Mouse (Mus musculus) CD8-positive naive resting alpha-beta T cell, adult 57 days (primary cell): ENCODE results near the gene Vps25. TPM values are rescaled to one million over a fixed set of nuclear protein-coding genes. Genes with fewer than 3 reads are reported as not detected.

Experiments used
- total RNA-seq: library from RNA; stranded (reverse); gene quantifications from one replicate; pipeline ENCODE4 v1.2.4, GENCODE M21; 2023

The Vps25 gene
- 71.7 TPM for total RNA-seq

DNA sequence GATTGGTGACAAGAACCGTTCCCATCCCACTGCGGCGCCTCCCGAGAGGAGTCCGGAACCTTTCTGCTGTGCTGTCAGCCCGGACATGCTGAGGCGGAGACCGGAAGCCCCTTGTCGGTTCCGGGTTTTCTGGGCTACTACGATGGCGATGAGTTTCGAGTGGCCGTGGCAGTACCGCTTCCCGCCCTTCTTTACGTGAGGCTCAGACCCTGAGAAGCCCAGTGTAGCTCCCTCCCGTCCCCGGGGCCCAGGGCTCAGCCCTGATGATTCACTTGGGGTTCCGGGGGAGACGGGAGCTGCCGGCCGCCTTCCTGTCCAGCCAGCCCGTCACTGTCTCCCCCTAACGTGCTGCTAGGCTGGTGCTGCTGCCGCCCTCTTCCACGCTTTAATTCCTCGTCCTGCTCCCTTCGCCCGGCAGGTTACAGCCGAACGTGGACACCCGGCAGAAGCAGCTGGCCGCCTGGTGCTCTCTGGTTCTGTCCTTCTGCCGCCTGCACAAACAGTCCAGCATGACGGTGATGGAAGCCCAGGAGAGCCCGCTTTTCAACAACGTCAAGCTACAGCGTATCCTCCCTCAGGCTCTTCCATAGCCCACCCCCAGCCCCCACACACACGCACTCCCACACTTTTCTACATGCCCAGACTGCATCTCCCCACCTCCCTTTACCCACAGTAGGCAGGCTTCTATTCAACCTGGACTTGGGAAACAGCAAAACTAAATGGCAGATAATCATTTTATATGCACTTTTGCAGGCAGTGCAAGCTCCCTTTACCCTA, at the start of gene Vps25:
Gene Vps25 (plus strand): TSS at position 95 of the 777 bp plus-strand sequence.

DNA sequence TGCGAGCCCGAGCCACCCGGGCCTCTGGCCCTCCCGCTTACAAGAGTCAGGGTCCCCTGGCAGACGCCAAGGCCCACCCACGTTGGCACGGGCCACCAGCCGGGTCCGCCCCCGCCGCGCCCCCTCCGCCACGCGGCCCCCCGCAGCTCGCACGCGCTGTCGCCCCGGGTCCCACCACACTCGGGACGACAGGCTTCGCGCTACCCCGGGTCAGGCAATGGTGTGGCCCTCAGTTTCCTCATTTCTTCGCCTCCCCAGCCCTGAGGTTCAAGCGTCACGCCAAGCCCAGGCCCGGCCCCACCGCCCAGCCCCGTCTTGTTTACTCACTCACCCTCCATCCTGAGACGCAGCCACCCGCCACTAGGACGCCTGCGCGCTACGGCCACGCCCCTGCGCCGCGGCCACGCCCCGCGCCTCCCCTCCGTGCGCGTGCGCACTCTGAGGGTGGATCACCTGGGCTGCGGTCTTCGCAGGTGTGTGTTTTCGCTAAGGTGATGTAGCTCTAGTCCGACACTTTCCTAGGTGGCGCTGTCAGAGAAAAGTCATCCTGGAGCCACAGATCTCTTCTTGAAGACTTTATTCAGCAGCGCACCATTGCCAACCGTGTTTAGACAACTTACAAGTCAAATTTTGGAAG, 27.3 kb upstream of the Vps25 start, which contains the start of gene Ezh1:
Gene Ezh1 (minus strand): TSS at position 399 of the 637 bp plus-strand sequence.

DNA sequence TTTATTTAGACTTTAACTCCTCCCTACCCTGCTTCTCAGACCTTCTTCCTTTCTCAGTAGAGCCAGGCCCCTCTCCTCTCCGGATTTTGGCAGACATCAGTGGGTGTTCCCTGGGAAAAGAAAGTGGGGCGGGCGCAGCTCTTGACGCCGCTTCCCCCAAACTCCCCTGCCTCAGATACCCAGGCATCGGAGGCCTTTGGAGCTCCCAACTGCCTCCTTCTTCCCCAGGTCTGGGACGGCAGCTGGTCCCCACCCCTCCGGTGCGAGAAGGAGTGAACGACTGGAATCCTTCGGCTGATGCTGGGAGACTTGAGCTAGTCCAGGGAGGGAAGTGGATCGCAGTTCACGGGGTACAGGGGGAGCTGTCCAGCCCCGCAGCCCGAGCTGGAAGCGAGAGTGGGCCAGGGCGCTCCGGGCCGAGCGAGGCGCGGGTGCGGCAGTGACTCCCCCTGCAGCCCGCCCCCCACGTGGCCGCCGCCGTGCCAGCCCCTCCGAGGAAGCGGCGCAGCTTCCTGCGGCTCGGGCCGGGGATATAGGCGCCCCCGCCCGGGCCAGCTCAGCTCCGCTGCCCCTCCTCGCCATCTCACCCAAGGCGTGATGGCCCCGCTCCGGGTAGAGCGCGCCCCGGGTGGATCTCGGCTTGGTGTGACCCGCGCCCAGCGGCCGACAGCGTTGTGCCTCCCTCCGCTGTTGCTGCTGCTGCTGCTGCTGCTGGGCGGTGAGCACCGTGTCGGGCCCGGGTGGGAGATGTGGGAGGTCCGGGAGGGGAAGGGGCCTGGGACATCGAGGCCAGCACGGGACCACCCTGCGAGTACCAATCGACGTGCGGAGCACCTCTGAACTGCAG, 7.4 kb upstream of the Vps25 start, which contains the start of gene Ramp2:
Gene Ramp2 (plus strand): TSS at position 174 of the 847 bp plus-strand sequence.

DNA sequence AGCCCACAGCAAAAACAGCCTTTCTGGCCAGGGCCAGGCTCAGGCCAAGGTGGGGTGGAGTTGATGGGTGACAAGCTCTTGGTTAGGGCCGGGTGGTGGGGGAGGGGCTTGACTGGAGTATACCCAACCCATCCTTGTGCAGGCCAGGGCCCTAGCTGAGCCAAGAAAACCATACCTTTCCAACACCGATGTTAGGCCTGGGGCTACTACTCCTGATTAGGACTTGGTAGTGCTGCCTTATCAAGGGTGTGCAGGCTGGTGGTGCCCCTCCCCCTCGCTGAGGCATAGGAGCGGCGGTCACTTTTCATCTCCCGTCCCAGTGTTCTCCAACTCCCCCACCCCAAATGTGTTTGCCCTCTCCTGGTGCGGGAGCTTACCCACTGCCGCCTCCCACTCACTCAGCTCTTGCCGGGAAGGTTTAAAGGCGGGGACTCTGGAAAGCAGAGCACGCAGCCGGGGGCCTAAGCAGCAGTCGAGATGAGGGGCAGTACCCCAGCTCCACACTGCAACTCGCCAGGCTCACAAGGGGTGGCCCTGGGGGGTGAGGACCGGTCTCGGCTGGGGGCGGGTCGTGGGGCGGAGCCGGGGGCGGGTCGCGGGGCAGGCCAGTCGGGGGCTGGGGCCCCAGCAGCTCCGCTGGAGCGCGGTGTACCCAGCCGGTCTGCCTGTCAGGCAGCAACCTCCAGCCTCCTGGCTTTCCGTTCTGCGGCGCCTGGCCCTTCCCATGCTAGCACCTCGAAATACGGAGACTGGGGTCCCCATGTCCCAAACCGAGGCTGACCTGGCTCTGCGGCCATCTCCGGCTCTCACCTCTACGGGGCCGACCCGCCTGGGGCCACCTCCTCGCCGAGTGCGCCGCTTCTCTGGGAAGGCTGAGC, 6.7 kb downstream of the Vps25 start, which contains the start of gene Wnk4:
Gene Wnk4 (plus strand): TSS at position 620 of the 878 bp plus-strand sequence.

DNA sequence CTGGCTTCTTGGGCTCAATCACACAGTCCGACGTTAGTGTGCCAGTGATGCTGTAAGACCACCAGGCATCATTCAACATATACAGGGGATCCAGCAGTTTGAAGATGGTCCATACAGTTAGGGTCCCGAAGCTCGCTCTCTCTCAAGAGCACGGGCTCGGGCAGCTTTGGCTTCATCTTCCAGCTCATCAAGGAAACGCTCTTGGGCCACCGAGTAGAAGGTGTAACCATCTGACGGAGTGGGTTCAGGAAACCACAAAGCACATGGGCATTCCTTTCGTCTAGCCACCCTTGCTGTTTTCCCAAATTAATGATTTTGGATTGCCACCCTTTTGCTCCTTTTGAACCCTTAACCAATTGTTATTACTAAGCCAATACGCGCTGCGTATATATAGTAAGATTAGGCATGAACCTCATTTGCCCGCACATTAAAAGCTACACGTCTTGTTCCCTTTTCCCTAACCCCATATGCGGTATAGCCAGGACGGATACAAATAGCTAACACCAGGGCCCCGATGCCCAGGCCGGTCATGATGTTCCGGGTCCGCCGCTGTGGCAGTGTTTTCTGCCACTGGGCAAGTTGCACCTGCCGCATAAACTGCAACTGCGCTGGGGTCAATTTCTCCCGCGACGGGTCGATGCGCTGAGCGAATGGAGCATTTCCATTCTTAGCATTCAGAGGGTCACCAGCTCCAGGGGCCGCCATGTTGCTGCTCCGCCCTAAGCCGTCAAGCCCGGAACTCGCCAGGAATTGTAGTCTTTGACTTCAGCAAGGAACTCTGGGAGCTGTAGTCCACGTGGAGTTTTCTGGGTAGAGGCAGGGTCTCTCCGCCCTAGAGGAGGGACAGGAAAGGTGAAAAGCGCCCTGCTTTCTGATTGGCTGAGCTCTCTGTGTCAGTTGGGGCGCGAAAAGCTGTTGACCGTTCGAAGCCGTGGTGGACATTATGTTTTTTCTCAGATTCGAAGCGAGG, 25.0 kb downstream of the Vps25 start, which contains the start of the genes Cntd1 and Coa3:
Gene Cntd1 (plus strand): TSS at position 790 of the 970 bp plus-strand sequence.
Gene Coa3 (minus strand): TSS at position 892 of the 970 bp plus-strand sequence.

DNA sequence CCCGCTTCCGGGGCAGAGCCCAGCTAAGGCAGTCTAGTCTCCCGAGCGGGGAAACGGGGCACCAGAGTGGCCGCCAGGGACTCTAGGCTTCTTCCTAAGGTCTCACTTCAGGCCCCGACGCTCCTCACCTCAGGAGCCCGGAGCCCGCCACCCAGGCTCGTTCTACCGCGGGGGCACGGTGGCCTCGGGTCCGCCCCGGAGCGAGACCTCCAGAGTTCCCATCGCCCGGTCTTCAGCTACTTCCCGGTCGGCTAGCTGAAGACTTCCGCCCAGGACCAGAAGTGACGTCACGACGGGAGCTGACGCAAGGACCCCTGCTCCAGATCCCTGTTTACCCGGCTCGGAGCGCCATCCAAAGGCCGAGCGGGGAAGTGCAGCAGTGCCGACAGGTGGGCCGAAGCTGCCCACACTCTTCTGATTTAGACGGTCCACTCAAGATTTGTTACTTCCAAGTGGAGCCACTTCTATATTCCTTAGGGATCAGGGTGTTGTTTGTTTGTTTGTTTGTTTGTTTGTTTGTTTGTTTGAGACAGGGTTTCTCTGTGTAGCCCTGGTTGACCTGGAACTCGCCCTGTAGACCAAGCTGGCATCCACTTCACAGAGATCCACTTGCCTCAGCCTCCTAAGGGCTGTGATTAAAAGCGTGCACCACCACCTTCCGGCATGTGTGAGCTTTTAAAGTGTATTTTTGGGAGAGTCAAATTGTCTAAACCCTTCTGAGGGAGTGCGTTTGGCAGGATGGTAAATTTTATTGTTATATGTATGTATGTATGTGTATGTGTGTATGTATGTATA, 48.7 kb downstream of the Vps25 start, which contains the start of gene Becn1:
Gene Becn1 (minus strand): TSS at position 283 of the 795 bp plus-strand sequence.

Other genes starting within 250 kb of the Vps25 start
- gene Atp6v0a1, start 244.3 kb upstream of the Vps25 start, total RNA-seq: 8.4 TPM
- gene Naglu, start 183.7 kb upstream of the Vps25 start, total RNA-seq: 10.8 TPM
- gene Hsd17b1, start 175.3 kb upstream of the Vps25 start, total RNA-seq: 1.3 TPM
- 12.5 TPM for gene Coasy, start 171.1 kb upstream of the Vps25 start, total RNA-seq
- 43.0 TPM for gene Mlx, start 166.4 kb upstream of the Vps25 start, total RNA-seq
- gene Psmc3ip, start 158.3 kb upstream of the Vps25 start, total RNA-seq: 3.8 TPM
- 78.7 TPM for gene Retreg3, start 133.8 kb upstream of the Vps25 start, total RNA-seq
- 14.5 TPM for gene Tubg1, start 133.8 kb upstream of the Vps25 start, total RNA-seq
- gene Tubg2, start 97.8 kb upstream of the Vps25 start, total RNA-seq: 2.5 TPM
- gene Cntnap1, start 83.2 kb upstream of the Vps25 start, total RNA-seq: not detected
- 0.28 TPM for gene Plekhh3, start 82.4 kb upstream of the Vps25 start, total RNA-seq
- not detected for gene Ccr10, start 78.3 kb upstream of the Vps25 start, total RNA-seq
- 89.3 TPM for gene Ezh1, start 27.2 kb upstream of the Vps25 start, total RNA-seq
- gene Ramp2, start 7.7 kb upstream of the Vps25 start, total RNA-seq: 0.40 TPM
- gene Wnk4, start 6.9 kb downstream of the Vps25 start, total RNA-seq: 2.8 TPM
- not detected for gene Cntd1, start 25.3 kb downstream of the Vps25 start, total RNA-seq
- gene Coa3, start 25.4 kb downstream of the Vps25 start, total RNA-seq: 35.6 TPM
- 196 TPM for gene Becn1, start 48.6 kb downstream of the Vps25 start, total RNA-seq
- gene Psme3, start 62.5 kb downstream of the Vps25 start, total RNA-seq: 118 TPM
- 24.1 TPM for gene Aoc2, start 71.4 kb downstream of the Vps25 start, total RNA-seq
- 1.2 TPM for gene Aoc3, start 76.9 kb downstream of the Vps25 start, total RNA-seq
- gene G6pc, start 113.9 kb downstream of the Vps25 start, total RNA-seq: not detected
- gene Aarsd1, start 163.9 kb downstream of the Vps25 start, total RNA-seq: 23.4 TPM
- gene Gm27029, start 171.1 kb downstream of the Vps25 start, total RNA-seq: 2.0 TPM
- gene Rundc1, start 171.4 kb downstream of the Vps25 start, total RNA-seq: 23.9 TPM
- gene Ptges3l, start 171.6 kb downstream of the Vps25 start, total RNA-seq: 7.1 TPM
- gene Rpl27, start 188.6 kb downstream of the Vps25 start, total RNA-seq: 134 TPM
- 60.5 TPM for gene Ifi35, start 194.7 kb downstream of the Vps25 start, total RNA-seq
- gene Rnd2, start 211.3 kb downstream of the Vps25 start, total RNA-seq: not detected
- 15.0 TPM for gene Vat1, start 212.5 kb downstream of the Vps25 start, total RNA-seq